Mouse (Mus musculus) skeletal muscle tissue, adult 2 months (tissue): ENCODE data around the gene Szt2.
A peak's percentile ranks its signal among the peaks of the same experiment; 100 is the strongest.

ENCODE experiments used
- DNase-seq: peaks from one replicate; pipeline ENCODE4 v3.0.0-alpha.2; 2012; ENCODE audit warnings: low read depth, low spot score

The Szt2 gene

GRCm38 (mm10) chr4:118409142-118409900 lies at the start of gene Szt2, which contains the start of gene Med8:
TSS of gene Szt2 (minus strand) at chr4:118409273.
TSS of gene Med8 (plus strand) at chr4:118409337.
- peak; percentile 84 for DNase-seq

GRCm38 (mm10) chr4:118457345-118457975 lies 48.4 kb upstream of the Szt2 start, which contains the start of gene Mpl:
TSS of gene Mpl (minus strand) at chr4:118457513.
- no peak for DNase-seq

GRCm38 (mm10) chr4:118446415-118447153 lies 37.5 kb upstream of the Szt2 start:
- no peak for DNase-seq

DNA sequence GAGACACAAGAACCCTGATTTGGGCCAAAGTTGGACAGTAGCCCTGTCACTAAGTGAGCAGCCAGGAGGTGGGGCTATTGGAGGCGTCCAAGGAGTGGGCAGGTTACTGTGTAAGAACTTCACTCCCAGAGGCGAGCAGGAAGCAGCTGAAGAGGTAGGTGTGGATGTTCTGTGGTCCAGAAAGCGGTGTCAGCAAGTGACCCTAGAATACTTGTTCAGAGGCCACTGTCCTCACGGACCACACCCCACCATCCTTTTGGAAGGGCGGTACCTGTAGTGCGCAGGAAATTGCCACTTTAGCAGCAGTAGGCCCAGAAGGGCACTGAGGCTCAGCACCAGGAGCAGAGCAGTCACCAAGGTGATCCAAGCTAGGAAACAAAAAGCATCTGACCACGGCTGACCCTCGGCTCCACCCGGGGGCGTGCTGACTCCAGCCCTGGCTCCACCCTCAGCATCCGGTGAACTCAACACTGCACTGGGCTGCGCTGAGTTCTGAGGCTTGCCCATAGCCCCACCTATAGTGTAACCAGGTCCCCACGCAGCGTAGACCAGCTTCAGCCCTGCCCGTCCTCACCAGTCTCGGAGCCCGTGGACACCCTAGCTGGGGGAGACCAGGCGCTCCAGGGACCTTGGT lies 36.8 kb upstream of the Szt2 start:
- no peak for DNase-seq

DNA sequence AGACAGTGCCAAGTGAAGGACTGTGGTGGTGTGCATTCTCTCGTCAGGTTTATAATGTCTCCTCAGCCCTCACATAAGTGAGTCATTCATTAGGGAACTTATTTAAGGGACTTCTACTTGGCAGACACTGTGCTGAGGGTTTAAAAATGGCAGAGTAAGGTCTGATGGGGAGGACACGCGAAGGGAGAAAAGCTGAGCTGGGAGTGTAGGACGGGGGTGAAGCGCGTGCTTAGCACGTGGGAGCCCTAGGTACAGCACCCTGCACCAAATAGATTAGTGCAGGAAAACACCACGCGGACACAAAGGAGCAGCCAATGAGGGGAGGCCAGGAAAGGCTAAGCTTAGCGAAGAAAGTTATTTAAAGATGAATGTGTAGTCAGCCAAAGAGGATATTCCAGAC lies 36.0 kb upstream of the Szt2 start:
- DNase-seq, result no peak

GRCm38 (mm10) chr4:118437829-118438253 lies 28.8 kb upstream of the Szt2 start:
- DNase-seq, result no peak

DNA sequence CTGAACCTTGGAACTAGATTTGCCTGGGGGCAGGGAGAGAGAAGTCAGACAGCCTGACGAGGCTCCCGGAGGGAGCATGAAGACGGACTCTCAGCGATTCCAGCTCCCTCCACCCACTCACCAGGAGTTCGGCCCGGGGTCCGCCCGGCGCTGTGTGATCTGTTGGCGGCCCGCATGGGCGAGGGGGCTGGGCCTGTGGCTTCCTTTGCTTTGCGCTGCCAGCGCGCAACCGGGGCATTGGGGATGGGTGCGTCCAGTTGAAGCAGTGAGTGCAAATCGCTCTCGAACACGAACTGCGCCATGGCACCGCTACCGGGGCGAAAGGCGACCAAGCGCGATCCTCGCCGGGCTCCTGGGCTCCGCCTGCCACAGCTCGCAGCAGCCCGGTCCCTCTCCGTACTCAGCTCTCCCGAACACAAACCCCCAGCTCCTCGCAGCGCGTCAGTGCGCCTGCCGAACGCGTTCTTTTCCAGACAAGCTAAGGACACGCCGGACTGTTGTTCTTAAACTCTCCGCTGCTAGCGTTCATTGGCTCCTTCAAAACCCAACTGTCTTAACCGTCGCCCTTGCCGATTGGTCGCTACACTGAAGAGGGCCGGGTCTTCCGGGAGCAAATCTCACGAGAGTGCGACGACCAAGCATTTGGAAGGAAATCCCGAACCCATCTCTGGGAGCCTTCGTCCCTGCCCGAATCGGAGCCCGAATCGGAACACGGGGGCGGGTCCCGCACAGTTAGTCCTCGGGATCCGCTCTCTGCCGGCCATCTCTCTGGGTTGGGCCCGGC lies 27.9 kb upstream of the Szt2 start, which contains the start of gene Cdc20:
TSS of gene Cdc20 (minus strand) at position 533 of the 784 bp plus-strand sequence.
- peak; percentile 88 for DNase-seq

- no peak for DNase-seq
Measured at GRCm38 (mm10) chr4:118432332-118432731, 23.3 kb upstream of the Szt2 start.

DNA sequence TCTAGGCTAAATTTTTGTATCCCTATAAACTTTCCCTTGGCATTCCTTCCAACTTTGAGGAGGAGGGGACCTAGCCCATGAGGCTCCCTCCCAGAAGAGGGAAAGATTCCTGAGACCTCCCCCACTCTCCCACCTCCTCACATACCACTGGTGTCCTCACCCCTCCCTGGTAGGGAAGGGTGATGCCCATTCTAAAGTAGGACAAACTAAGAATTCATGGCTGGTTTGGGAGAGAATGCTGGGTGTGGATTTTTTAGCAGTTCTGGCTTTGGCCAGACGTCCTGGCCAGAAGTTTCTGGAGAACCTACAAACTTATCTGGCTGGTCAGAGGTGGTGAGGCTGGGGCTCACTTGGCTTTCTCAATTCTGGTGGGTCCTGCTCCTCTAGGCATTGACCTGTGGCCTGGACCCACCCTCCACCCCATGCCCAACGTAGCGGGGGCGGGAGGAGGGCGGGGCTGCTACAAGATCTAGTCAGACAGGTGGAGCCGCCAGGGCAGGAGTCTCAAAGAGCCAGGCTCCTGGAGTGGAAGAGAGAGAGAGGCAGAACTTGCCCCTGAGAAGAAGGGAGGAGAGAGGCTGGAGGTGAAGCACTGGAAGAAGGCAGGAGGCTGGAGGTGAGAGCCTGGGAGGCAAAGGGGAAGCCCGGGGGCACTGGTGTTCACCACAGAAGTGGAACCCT lies 20.3 kb upstream of the Szt2 start:
- DNase-seq, result no peak

DNA sequence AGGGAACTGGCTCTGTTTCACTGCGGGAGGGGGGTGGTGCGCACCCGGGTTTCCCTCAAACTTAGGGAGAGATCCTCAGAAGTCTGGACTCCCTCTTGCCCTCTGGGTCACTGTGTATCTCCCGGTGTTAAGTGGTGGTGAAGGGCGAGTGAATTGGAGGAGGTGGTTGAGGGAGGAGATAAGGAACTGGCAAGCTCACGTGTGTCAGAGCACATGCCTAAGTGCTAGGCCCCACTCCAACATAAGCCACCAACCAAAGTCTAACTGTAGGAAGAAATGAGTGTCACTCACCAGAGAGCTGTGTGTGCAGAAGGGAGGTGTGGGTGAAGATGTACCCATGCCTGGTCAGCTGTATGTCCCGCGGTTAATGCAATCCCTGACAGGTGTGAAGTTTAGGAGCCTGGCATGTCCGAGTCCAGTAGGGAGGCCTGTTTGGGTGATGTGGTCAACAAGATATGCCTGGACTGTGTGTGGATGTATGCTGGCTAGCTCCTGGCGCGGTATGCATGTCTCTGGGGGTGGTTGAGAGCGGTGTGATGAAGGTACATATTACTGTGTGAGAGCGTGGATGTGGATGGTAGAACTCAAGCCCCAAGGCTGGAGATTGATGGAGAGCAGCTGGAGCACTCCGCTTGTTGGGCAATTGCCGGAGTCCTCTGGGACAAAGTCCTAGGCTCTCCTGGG lies 19.6 kb upstream of the Szt2 start:
- DNase-seq, result no peak

- peak; percentile 82 for DNase-seq
Measured at GRCm38 (mm10) chr4:118427768-118428451, 18.8 kb upstream of the Szt2 start, which contains the start of gene Elovl1. TSS of gene Elovl1 (plus strand) at chr4:118428093.

DNA sequence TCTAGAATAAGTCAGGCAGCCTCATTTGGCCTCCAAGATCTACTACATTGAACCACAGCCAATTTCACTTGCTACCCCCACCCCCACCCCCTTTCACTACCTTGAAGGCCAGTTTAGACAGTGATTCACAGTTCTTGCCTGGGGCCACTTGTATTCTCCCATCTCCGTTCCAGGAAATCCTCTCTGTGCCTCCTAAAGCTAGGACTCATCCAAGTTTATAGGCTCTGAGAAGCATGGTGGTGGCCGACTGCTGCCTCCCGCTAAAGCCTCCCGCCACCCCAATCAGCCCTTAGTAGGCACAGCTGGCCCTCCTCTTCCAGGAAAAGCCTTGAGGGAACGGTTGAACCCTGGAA lies 18.3 kb upstream of the Szt2 start:
- no peak for DNase-seq

DNA sequence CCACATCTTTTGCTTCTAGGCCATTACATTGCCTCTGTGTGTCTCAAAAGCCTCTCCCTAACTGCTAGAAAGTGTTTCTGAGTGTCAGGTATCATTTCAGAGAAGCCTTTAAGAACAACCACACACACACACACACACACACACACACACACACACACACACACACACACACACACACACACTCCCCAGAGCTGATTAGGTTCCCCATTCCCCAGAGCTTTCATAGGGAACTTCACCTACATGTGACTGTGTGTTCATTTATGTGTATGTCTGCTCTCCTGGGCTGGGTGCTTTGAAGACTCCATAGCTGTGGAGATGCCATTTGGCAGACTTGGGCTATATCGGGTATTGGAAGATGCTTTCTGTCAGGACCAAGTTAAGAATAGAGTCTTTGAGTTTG lies 16.3 kb upstream of the Szt2 start:
- no peak for DNase-seq

GRCm38 (mm10) chr4:118424541-118425160 lies 15.6 kb upstream of the Szt2 start:
- DNase-seq, result no peak

GRCm38 (mm10) chr4:118421384-118421783 lies 12.3 kb upstream of the Szt2 start:
- DNase-seq, result no peak

DNA sequence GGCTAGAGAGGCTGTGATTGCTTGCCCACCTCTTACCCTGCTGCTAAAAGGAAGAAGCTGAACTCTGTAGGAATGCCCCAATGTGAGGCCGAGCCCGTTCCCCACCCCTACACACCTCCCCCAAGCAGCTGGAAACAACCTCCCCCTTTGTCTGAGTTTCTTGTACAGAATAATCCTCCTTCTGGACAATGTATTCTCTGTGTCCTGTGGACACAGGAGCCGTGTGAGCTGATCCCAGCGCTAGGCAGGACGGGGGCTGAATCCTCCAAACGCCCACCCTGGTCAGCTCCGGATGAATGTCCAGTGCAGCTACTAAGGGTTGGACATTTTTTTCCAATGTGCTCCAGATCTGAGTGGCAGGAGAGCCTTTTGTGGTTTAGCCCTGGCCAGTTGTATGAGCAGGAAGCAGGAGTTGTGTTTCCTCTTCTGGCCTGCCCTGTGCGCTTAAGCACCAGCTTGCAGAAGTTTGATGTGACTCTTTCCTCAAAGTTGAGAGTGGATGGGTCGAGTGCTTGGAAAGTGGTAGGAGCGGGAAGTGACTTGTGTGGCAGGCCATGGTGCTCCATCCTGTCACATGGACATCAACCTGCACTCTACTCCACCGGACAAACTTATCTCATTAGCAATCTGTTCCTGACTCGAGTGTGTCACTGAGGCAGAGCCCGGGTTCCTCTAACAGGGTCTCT lies 8.2 kb upstream of the Szt2 start:
- DNase-seq, result no peak

DNA sequence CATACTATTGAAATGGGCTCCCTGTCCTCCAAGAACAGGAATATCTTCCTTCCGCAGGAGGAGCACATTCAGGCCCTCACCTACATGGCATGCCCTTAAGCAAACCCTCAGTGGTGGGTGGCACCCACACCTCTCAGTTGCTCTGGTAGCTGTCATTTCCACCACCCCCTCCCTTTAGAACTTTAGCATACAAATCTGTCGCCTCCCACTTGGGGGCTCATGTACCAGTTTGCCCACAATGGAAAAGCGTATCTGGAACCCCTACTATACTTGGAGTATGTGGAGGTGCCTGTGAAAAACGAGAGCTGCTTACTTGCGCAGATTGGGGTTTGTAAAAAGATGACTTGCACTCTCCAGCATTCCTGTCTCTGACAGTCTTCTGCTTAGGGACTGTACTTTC lies 7.3 kb upstream of the Szt2 start:
- DNase-seq, result no peak

- DNase-seq, result no peak
Measured at GRCm38 (mm10) chr4:118415779-118416178, 6.7 kb upstream of the Szt2 start.
